Mouse (Mus musculus): ENCODE results near the gene Col13a1.

The Col13a1 gene

GRCm38 (mm10) chr10:61978866-61979340 lies at the start of gene Col13a1:
TSS of gene Col13a1 (minus strand) at chr10:61979108.
- no peak for ATAC-seq (ENCODE audit: low TSS enrichment)

- no peak for ATAC-seq (ENCODE audit: low TSS enrichment)
Observed at GRCm38 (mm10) chr10:62027699-62028098, 48.8 kb upstream of the Col13a1 start.

- ATAC-seq (ENCODE audit: low TSS enrichment): no peak
Observed at GRCm38 (mm10) chr10:62023821-62024551, 45.1 kb upstream of the Col13a1 start.

GRCm38 (mm10) chr10:62020068-62020620 lies 41.2 kb upstream of the Col13a1 start:
- no peak for ATAC-seq (ENCODE audit: low TSS enrichment)

GRCm38 (mm10) chr10:62019386-62020067 lies 40.6 kb upstream of the Col13a1 start:
- no peak for ATAC-seq (ENCODE audit: low TSS enrichment)

GRCm38 (mm10) chr10:62016947-62017346 lies 38.0 kb upstream of the Col13a1 start:
- ATAC-seq (ENCODE audit: low TSS enrichment): no peak

GRCm38 (mm10) chr10:62013190-62013589 lies 34.3 kb upstream of the Col13a1 start:
- ATAC-seq (ENCODE audit: low TSS enrichment): no peak

GRCm38 (mm10) chr10:62012371-62012770 lies 33.5 kb upstream of the Col13a1 start:
- no peak for ATAC-seq (ENCODE audit: low TSS enrichment)

GRCm38 (mm10) chr10:62009981-62010500 lies 31.1 kb upstream of the Col13a1 start:
- ATAC-seq (ENCODE audit: low TSS enrichment): no peak

GRCm38 (mm10) chr10:62007958-62008357 lies 29.1 kb upstream of the Col13a1 start:
- no peak for ATAC-seq (ENCODE audit: low TSS enrichment)

- ATAC-seq (ENCODE audit: low TSS enrichment): no peak
Observed at GRCm38 (mm10) chr10:62006371-62006770, 27.5 kb upstream of the Col13a1 start.

GRCm38 (mm10) chr10:62000216-62000615 lies 21.3 kb upstream of the Col13a1 start:
- ATAC-seq (ENCODE audit: low TSS enrichment): no peak

- ATAC-seq (ENCODE audit: low TSS enrichment): no peak
Observed at GRCm38 (mm10) chr10:61999766-62000165, 20.9 kb upstream of the Col13a1 start.

- no peak for ATAC-seq (ENCODE audit: low TSS enrichment)
Observed at GRCm38 (mm10) chr10:61991481-61992424, 12.8 kb upstream of the Col13a1 start.

GRCm38 (mm10) chr10:61980424-61980823 lies 1.5 kb upstream of the Col13a1 start:
- ATAC-seq (ENCODE audit: low TSS enrichment): peak; percentile 88

- ATAC-seq (ENCODE audit: low TSS enrichment): peak; percentile 64; the same call in 1 of the 2 replicates
Observed at GRCm38 (mm10) chr10:61978112-61978865, 619 bp downstream of the Col13a1 start.

GRCm38 (mm10) chr10:61977392-61978096 lies 1.4 kb downstream of the Col13a1 start:
- 0 out of 2 replicates have a peak, but pooled peaks have one; percentile 14 for ATAC-seq (ENCODE audit: low TSS enrichment)

- peak; percentile 70 for ATAC-seq (ENCODE audit: low TSS enrichment)
Observed at GRCm38 (mm10) chr10:61976987-61977386, 1.9 kb downstream of the Col13a1 start.

GRCm38 (mm10) chr10:61974581-61974980 lies 4.3 kb downstream of the Col13a1 start:
- no peak for ATAC-seq (ENCODE audit: low TSS enrichment)

- ATAC-seq (ENCODE audit: low TSS enrichment): no peak
Observed at GRCm38 (mm10) chr10:61972041-61972440, 6.9 kb downstream of the Col13a1 start.

All from frontal cortex, adult (tissue).